Mouse (Mus musculus) cerebellum, adult 2 months (tissue): ENCODE data around the gene Fndc3b. TPM values are rescaled to one million over a fixed set of nuclear protein-coding genes. Genes with fewer than 3 reads are reported as not detected.

Experiments
- DNase-seq, 2 experiments: peaks; one replicate each; pipeline ENCODE4 v3.0.0; 2021
- H3K27ac ChIP-seq: fragments of 200-500 bp; 2 replicates; pipeline ENCODE4 v1.5.1; 2012; ENCODE audit warnings: low read length, control low read depth, inconsistent platforms; ENCODE audit not compliant: insufficient read depth
- H3K27me3 ChIP-seq: fragments of 200-500 bp; 2 replicates; pipeline ENCODE4 v1.6.1; 2012; ENCODE audit warnings: inconsistent platforms, mild to moderate bottlenecking, low read length, moderate library complexity; ENCODE audit not compliant: control insufficient read depth, insufficient read depth
- H3K4me1 ChIP-seq: fragments of 200-500 bp; 2 replicates; pipeline ENCODE4 v1.6.1; 2011; ENCODE audit warnings: low read length; ENCODE audit not compliant: control insufficient read depth, insufficient read depth
- H3K4me3 ChIP-seq: fragments of 200-500 bp; replicated peaks from 2 replicates; pipeline ENCODE3; 2011; ENCODE audit warnings: mild to moderate bottlenecking, low read depth, low read length, control low read depth; ENCODE audit not compliant: insufficient read depth
- CTCF ChIP-seq: fragments of 200-500 bp; IDR thresholded peaks from 2 replicates; pipeline ENCODE4 v1.5.1; 2011; ENCODE audit warnings: low read depth, mild to moderate bottlenecking, control low read depth, low read length, moderate library complexity, borderline replicate concordance; ENCODE audit not compliant: insufficient read depth
- POLR2A ChIP-seq: fragments of 200-500 bp; IDR thresholded peaks from 2 replicates; pipeline ENCODE4 v1.6.1; 2011; ENCODE audit warnings: low read length, control low read depth, borderline replicate concordance; ENCODE audit not compliant: insufficient read depth
- WGBS: fragments of 180-500 bp; shearing (Covaris S2); methylation state at CpG from one replicate; pipeline ENCODE4 v1.1.7; 2018; 5-methylcytosine and 5-hydroxymethylcytosine counted together
- polyA plus RNA-seq: library from polyadenylated mRNA; depleted of rRNA; stranded (reverse); fragments of >200 nt; gene quantifications from 2 replicates; pipeline ENCODE4 v1.2.3, GENCODE M21; 2012

The Fndc3b gene
- polyA plus RNA-seq, 1 experiment: 4.1 TPM

DNA sequence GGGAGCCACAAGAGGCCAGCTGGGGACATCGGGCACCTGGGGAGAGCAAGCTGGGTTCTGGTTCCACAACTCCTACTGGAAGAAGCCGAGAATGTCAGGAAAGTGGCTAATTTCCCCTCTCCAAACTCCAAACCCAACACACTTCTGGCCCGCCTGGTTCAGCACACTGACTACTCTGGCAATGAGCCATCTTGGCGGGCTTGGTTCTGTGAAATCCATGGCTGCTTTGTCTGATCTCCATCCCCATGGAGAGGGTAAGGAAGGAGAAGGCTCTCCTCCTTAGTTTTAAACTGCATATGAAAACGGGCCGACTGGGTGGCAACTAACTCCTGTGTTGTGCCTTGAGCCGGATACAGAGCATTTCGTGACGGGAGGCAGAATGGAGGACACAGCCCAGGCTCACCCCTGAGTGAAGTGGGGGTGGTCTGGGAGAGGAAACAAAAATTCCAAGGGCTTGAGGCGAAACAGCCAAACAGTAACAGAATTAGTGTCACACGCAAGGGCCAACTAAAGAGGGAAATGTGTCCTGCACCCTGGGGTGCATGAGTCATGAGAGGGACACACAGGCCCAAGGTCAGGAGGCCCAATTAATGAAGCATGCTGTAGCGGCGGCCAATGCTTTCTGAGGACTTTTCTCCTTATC lies 280.4 kb downstream of the Fndc3b start:
- no peak overlapping the region for H3K27ac ChIP-seq
- WGBS: 25% methylated on average over 13 of the region's 13 CpGs

DNA sequence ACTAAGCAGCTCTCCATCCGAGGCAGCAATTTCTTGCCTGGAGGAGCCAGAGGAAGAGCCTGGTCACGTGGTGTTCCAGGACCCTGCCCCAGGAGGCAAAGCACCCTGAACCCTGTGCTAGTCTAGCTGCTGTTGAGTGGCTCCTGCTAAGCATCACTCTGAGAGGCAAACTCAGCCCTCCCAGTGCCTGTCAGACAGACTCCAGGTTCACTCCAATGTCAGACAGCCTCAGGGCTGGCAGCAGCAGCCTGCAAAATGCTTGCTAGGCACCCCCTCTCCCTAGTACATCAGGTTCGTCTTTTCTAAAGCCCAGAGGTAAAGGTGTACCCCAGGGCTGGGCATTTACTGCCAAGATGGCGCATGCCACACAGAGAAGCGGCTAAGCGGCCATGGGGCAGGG lies 283.7 kb downstream of the Fndc3b start:
- Histone ChIP-seq H3K27ac (no peak overlapping the region), H3K4me1 (peaks cover 9% of the 10 kb centered on the region), H3K4me3 (no peak overlapping the region), H3K27me3 (no peaks in the 10 kb centered on the region)
- no peak for DNase-seq
- no peak for TF ChIP-seq POLR2A
- TF ChIP-seq CTCF: no peak
- WGBS: 92% methylated on average over 6 of the region's 6 CpGs

More for the DNA sequence above, 280.4 kb downstream of the Fndc3b start:
- DNase-seq: peak; percentile 42 to 50
- TF ChIP-seq CTCF: no peak
- no peak for TF ChIP-seq POLR2A
- Histone ChIP-seq H3K27me3 (no peaks in the 10 kb centered on the region), H3K4me1 (peaks cover 9% of the 10 kb centered on the region), H3K4me3 (no peak overlapping the region)

DNA sequence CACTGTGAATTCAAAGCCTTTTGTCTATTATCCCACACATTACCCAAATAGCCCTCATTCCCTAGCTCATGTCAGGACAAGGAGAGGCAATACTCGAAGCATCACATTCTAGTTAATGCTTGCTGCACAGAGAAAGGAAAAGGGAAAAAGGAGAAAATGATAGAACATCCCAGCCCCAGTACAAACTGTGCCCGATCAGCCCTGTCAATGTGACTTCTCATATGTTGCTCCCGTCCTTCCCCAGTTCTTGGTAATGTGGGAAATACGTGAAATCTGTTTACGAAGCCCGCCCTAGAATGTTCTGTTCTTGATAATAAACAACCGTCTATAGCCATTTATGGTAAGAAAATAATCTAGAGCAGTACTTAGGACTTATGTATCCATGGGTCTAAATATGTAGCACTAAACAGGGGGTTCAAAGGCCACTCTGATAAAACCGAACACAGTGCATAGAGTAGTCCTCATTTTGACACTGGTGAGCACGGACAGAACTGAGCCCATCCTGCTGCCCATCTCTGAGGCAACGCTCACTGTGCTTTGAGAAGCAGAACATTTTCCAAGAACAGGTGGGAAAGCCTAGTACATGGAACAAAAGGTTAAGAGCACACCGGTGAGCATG lies 286.9 kb downstream of the Fndc3b start:
- Histone ChIP-seq H3K4me3 (no peak overlapping the region), H3K27me3 (no peaks in the 10 kb centered on the region), H3K27ac (no peak overlapping the region), H3K4me1 (no peaks in the 10 kb centered on the region)
- no peak for DNase-seq
- TF ChIP-seq POLR2A: no peak
- TF ChIP-seq CTCF: no peak
- 93% methylated on average over 11 of the region's 11 CpGs for WGBS

DNA sequence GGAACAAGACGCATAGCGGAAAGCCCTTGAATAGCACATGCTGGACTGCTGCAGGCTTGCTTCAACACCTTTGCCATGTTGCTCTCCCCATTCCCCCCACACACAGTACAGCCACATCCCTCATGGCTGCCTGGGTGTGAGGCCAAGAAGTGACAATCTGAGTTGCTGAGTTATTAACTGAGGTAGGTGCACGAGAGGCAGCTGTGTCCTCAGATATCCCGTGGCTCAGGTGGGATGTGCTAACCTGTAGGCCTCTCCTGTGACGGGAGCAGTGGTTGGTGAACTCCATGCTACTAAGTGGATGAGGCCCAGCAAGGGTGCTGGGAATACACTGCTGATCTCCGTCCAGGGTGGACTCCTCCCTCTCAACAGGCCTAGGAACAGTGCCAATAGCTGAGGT lies 288.6 kb downstream of the Fndc3b start:
- DNase-seq: no peak
- TF ChIP-seq POLR2A (no peak), CTCF (no peak)
- H3K4me1 ChIP-seq: no peaks in the 10 kb centered on the region
- WGBS: 82% methylated on average over 6 of the region's 6 CpGs
- H3K27ac ChIP-seq: no peak overlapping the region
- H3K27me3 ChIP-seq: no peaks in the 10 kb centered on the region
- H3K4me3 ChIP-seq: no peak overlapping the region

DNA sequence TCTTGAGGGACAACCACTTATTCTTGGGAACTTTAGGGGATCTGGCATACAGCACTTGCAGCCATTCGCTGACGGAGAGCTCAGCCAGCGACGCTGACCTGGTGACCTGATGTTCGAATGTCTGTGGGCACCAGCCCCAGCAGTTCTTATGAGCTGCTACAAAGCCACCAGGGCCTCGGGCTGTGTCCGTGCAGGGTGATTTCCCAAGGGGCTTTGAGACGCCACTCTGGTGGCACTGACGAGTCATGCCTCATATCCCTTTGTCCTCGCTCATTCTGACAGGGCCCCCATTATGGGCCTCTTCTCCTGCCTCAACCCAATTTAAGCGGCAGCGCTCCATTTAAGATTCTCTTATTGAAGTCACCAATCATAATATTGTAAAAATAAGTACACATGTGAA lies 289.1 kb downstream of the Fndc3b start:
- TF ChIP-seq POLR2A: no peak
- TF ChIP-seq CTCF: no peak
- WGBS: 74% methylated on average over 12 of the region's 12 CpGs
- Histone ChIP-seq H3K4me1 (no peaks in the 10 kb centered on the region), H3K27ac (no peak overlapping the region), H3K27me3 (no peaks in the 10 kb centered on the region), H3K4me3 (no peak overlapping the region)
- no peak for DNase-seq

DNA sequence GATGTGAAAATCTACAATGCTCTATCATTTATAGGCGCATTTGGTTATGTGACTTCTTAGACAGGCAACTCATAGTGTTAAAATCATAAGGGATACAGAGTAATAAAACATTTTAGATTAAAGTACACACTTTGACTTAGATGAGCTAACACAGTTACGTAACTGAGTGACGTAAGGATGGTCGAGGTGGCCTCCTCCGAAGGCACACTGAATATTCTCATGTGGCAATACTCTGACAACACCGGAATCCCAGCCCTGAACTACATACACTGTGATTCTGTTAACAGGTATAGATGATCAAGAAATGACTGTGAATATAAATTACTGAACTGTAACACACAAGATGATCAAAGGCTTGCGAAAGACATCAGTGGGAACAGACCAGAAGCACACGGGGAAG lies 292.5 kb downstream of the Fndc3b start:
- Histone ChIP-seq H3K4me1 (no peaks in the 10 kb centered on the region), H3K4me3 (no peak overlapping the region), H3K27me3 (no peaks in the 10 kb centered on the region), H3K27ac (no peak overlapping the region)
- no peak for DNase-seq
- 95% methylated on average over 8 of the region's 8 CpGs for WGBS
- TF ChIP-seq CTCF (no peak), POLR2A (no peak)

DNA sequence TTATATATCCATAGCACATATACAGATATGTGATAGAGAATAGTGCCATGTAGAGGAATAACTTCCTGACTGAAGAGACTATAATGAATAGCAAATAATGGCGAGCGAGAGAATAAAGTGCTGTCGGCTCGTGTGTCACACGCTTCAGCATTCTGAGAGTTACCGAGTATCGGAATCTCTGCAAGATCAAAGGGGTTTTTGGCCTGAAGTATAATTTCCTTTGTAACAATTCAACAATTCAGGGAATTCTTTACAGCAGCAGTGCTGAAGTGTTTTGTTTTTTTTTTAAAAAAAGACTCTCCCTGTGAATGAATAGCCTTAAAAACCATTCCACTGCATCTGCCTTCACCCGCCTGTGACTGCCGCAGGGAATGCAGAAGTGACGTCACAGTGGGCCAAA lies 294.3 kb downstream of the Fndc3b start:
- no peak for TF ChIP-seq CTCF
- no peak for TF ChIP-seq POLR2A
- H3K4me1 ChIP-seq: no peaks in the 10 kb centered on the region
- H3K27me3 ChIP-seq: no peaks in the 10 kb centered on the region
- WGBS: 89% methylated on average over 10 of the region's 10 CpGs
- H3K4me3 ChIP-seq: no peak overlapping the region
- no peak overlapping the region for H3K27ac ChIP-seq
- no peak for DNase-seq

DNA sequence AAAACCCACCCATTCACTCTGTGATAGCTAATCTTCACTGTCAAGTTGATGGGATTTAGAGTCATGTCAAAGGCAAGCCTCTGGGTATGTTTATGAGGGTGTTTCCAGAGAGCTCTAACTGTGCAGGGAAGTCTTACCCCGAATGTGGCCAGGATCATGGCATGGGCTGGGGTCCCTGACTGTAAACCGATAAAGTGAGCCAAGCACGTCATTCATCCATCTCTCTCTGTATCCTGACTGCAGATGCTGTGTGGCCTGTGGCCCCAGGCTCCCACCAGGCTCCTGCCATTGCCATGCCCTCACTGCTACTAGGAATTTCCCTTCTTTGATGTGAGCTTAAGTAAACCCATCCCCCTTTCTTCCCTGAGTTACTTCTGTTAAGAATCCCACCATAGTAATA lies 297.5 kb downstream of the Fndc3b start:
- Histone ChIP-seq H3K27ac (no peak overlapping the region), H3K4me3 (no peak overlapping the region), H3K4me1 (no peaks in the 10 kb centered on the region), H3K27me3 (no peaks in the 10 kb centered on the region)
- 77% methylated on average over 3 of the region's 3 CpGs for WGBS
- DNase-seq: no peak
- TF ChIP-seq CTCF (no peak), POLR2A (no peak)
